Mouse (Mus musculus) neural tube, embryonic 14.5 days (tissue): Measurements from ENCODE around the gene Gal3st2c. TPM values are rescaled to one million over a fixed set of nuclear protein-coding genes. Genes with fewer than 3 reads are reported as not detected.
"Not testable (repeated sequence)": the region's sequence is repeated elsewhere in the genome, so short reads cannot be mapped to it uniquely, and the experiment has no call there.

ENCODE experiments used
- ATAC-seq: fragments of 200-750 bp; cut with Nextera tagmentation; 2 replicates; pipeline ENCODE4 v1.8.0; 2017; ENCODE audit warnings: low read depth, mild to moderate bottlenecking, moderate TSS enrichment, moderate library complexity
- H3K27ac ChIP-seq: fragments of 300-500 bp; sonication (generic); 2 replicates; pipeline ENCODE4 v1.5.1; 2014; ENCODE audit warnings: low read depth, mild to moderate bottlenecking, control low read depth, low read length, moderate library complexity, mixed read lengths
- H3K27me3 ChIP-seq: fragments of 300-500 bp; sonication (generic); 2 replicates; pipeline ENCODE4 v1.6.1; 2014; ENCODE audit warnings: low read length; ENCODE audit not compliant: control insufficient read depth, insufficient read depth
- H3K36me3 ChIP-seq: fragments of 300-500 bp; sonication (generic); 2 replicates; pipeline ENCODE4 v1.6.1; 2014; ENCODE audit warnings: low read length, mixed read lengths; ENCODE audit not compliant: control insufficient read depth, insufficient read depth
- H3K4me1 ChIP-seq: fragments of 300-500 bp; sonication (generic); 2 replicates; pipeline ENCODE4 v1.6.1; 2014; ENCODE audit warnings: low read length; ENCODE audit not compliant: control insufficient read depth, insufficient read depth
- H3K4me2 ChIP-seq: fragments of 300-500 bp; sonication (generic); 2 replicates; pipeline ENCODE4 v1.6.1; 2014; ENCODE audit warnings: mild to moderate bottlenecking, low read depth, low read length, control low read depth
- H3K4me3 ChIP-seq: fragments of 300-500 bp; sonication (generic); 2 replicates; pipeline ENCODE4 v1.5.1; 2014; ENCODE audit warnings: low read depth, low read length, control low read depth, mixed read lengths
- H3K9ac ChIP-seq: fragments of 300-500 bp; sonication (generic); replicated peaks from 2 replicates; pipeline ENCODE4 v1.6.1; 2014; ENCODE audit warnings: low read depth, mild to moderate bottlenecking, control low read depth, low read length, mixed read lengths
- H3K9me3 ChIP-seq: fragments of 300-500 bp; sonication (generic); 2 replicates; pipeline ENCODE4 v1.6.1; 2016; ENCODE audit warnings: low read length; ENCODE audit not compliant: control insufficient read depth
- WGBS: fragments of 180-500 bp; shearing (Covaris S2); extraction: QIAGEN DNeasy Blood & Tissue Kit; methylation state at CpG from one replicate; pipeline ENCODE4 v1.1.7; 2014; 5-methylcytosine and 5-hydroxymethylcytosine counted together
- polyA plus RNA-seq: library from polyadenylated mRNA; unstranded; fragments of >200 nt; fragmentation: Nextera tagmentation; extraction: Ambion mirVana; gene quantifications from 2 replicates; pipeline ENCODE4 v1.2.1, GENCODE M21; 2014

The Gal3st2c gene
- not detected in 2 replicates for polyA plus RNA-seq

DNA sequence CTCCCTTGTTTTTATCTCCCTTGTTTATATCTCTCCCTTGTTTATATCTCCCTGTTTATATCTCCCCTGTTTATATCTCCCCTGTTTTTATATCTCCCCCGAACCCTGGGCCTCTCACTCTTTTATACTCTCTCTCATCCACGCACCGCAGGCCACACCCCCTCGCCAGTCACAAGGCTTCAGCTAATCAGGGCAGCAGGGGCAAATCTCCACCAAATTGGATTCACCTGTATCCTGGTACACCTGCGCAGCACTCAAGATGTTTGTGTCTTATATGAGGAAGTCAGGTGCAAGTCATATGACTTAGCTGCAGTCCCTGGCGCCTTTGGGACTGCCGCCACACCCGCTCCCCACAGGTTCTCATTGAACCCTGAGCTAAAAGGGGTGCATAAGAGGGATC is at the start of gene Gal3st2c:
Gal3st2c (plus strand) TSS at position 301 of the 400 bp plus-strand sequence.
- H3K9ac ChIP-seq, ATAC-seq, H3K4me3 ChIP-seq, H3K36me3 ChIP-seq, H3K27ac ChIP-seq, H3K9me3 ChIP-seq, H3K4me2 ChIP-seq, H3K27me3 ChIP-seq, H3K4me1 ChIP-seq: not testable (repeated sequence)
- 90% methylated on average over 7 of the region's 8 CpGs for WGBS

DNA sequence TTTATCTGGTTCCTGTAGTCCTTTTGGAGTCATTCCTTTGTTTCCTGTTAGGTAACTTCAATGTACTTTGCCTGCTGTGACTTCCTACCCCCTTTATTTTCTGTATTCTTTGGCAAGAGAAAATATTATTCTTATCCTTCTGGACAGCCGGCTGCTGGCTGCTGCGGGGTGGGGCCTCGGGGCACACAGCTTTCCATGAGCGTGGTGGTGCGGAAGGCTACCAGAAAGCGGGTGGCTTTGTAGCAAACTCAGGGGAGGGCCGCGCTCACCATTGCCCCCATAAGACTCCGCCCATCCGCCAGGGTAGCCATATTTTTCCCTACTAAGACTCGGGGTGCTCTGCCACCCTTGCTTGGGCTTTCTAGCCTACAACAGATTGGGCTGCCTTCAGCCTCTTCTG is 41.2 kb upstream of the Gal3st2c start:
- H3K27ac ChIP-seq, H3K9me3 ChIP-seq, H3K4me2 ChIP-seq, H3K4me3 ChIP-seq, H3K36me3 ChIP-seq, H3K27me3 ChIP-seq, H3K9ac ChIP-seq, H3K4me1 ChIP-seq: not testable (repeated sequence)
- no CpG with 5 or more reads among the region's 11 CpGs for WGBS
- 0 out of 2 replicates have a peak, but pooled peaks have one; percentile 41 for ATAC-seq

DNA sequence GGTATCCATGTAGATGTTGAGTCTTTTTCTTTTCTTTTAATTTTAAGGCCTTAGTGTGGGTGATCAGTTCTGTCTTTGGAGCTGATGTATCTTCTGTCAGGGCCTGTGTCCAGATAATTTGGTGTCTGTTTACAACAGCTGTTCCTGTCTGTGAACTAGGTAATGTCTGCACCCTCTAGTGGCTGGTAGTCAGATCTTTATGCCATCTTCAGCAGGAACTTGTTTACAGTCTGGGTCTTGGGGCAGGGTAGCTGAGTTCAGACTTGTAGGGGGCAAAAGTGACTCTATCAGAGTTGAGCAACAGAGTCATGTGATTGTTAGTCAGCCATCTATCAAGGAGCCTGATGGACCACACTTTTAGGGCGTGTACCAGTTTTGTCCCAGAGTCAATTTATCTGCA is 23.8 kb upstream of the Gal3st2c start:
- not testable (repeated sequence) for H3K27ac ChIP-seq, H3K36me3 ChIP-seq, H3K9ac ChIP-seq, H3K27me3 ChIP-seq, H3K4me3 ChIP-seq, H3K4me1 ChIP-seq, ATAC-seq, H3K4me2 ChIP-seq, H3K9me3 ChIP-seq
- WGBS, result no CpG with 5 or more reads among the region's 1 CpGs

DNA sequence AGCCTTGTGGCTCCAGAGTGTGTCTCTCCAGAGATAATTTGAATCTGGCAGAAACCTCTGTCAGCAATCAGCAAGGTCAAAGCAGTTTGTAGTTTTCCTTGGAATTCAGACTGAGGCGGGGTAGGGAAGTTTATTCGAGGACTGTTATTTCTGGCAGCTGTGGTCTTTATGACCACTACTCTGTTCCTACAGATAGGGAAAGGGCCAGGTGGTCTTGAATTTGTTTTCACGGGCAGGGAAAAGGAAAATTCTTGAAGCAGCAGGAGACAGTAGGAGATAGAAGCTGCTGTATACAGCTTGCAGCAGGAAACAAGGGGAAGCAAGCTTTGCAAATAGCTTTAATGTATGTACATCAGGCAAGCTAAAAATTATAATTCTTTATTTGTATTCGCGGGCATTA is 19.9 kb upstream of the Gal3st2c start:
- H3K27me3 ChIP-seq, ATAC-seq, H3K4me1 ChIP-seq, H3K36me3 ChIP-seq, H3K9ac ChIP-seq, H3K4me3 ChIP-seq, H3K9me3 ChIP-seq, H3K4me2 ChIP-seq, H3K27ac ChIP-seq: not testable (repeated sequence)
- WGBS, result 46% methylated on average over 3 of the region's 5 CpGs

DNA sequence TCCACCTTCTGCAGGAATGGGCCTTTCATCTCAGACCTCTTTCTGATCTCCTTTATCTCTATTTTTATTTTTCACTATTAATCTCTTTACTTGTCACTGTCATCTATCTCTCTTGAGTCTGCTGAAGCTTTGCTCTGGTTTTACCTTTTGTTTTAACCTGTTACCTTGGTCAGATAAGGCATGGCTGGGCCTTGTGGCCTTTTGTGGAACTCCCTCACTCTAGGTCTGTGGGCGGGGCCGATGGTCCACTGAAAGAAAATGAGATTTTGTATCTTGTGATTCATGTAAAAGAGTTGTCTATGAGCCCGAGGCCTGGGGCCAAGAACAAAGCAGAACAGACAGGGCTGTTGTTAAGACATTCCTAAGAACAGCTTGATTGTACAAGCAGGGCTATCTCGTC is 19.5 kb upstream of the Gal3st2c start:
- H3K9me3 ChIP-seq, H3K4me2 ChIP-seq, ATAC-seq, H3K4me3 ChIP-seq, H3K27me3 ChIP-seq, H3K4me1 ChIP-seq, H3K36me3 ChIP-seq, H3K9ac ChIP-seq, H3K27ac ChIP-seq: not testable (repeated sequence)
- no CpG with 5 or more reads among the region's 4 CpGs for WGBS

DNA sequence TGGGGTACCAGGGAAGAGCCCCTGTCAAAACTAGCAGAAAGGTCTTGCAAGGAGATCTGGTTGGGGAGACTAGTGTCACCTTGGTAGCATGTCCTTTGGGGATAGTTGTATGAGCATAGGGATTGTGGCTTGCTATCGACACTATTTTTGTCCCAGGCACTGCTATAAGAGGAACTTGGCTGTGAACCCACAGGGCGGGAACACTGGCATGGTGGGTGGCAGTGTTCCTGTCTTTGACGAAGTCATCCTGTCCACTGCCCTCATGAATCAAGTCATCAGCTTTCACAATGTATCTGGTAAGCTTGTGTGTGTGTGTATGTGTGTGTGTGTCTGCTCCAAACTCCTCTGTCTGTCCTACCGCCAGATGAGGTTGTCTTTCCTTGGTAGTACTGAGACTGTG is 14.5 kb upstream of the Gal3st2c start:
- WGBS, result no CpG with 5 or more reads among the region's 4 CpGs
- not testable (repeated sequence) for H3K4me2 ChIP-seq, ATAC-seq, H3K36me3 ChIP-seq, H3K9ac ChIP-seq, H3K9me3 ChIP-seq, H3K4me1 ChIP-seq, H3K4me3 ChIP-seq, H3K27me3 ChIP-seq, H3K27ac ChIP-seq

DNA sequence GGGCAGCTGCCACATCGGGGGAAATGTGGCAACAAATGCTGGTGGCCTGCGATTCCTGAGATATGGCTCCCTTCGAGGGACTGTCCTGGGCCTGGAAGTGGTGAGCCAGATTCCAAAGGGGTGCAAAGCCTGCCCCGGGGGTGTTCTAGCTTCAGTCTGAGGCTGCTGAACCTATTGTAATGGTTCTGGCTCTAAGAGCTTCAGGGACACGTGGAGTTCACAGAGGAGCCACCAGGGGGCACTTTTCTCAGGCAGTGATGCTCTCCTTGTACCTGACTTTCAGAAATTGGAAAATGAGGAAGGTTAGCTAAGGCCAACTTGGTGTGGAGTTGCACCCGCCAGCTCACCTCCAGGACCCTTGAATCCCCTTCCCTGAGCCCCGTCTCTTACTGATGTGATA is 12.0 kb upstream of the Gal3st2c start:
- H3K9ac ChIP-seq, H3K27ac ChIP-seq, H3K4me2 ChIP-seq, H3K9me3 ChIP-seq, H3K4me3 ChIP-seq, H3K4me1 ChIP-seq, H3K36me3 ChIP-seq, H3K27me3 ChIP-seq: not testable (repeated sequence)
- peak; percentile 36; the same call in 1 of the 2 replicates for ATAC-seq
- no CpG with 5 or more reads among the region's 7 CpGs for WGBS

DNA sequence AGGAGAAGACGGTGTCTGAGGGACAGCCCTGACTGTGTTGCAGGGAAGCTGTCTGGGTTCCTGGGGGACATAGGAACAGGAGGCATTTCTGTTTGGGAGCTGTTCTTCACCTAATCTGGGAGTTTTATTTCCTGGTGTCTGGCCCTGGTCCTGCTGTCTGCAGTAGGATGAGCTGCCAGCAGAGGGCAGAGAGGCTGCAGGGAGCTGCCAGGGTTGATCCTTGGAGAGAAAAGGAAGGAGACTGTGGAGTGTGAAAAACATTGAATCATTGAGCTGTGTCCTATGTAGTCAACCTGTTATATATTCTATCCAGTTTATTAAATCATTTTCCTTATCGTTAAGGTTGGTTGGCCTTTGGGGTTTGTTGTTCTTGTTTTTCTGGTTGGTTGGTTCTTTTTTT is 9.4 kb upstream of the Gal3st2c start:
- peak; percentile 79; the same call in 1 of the 2 replicates for ATAC-seq
- not testable (repeated sequence) for H3K27me3 ChIP-seq, H3K4me3 ChIP-seq, H3K9ac ChIP-seq, H3K36me3 ChIP-seq, H3K4me1 ChIP-seq, H3K9me3 ChIP-seq, H3K4me2 ChIP-seq, H3K27ac ChIP-seq
- no CpG with 5 or more reads among the region's 2 CpGs for WGBS

DNA sequence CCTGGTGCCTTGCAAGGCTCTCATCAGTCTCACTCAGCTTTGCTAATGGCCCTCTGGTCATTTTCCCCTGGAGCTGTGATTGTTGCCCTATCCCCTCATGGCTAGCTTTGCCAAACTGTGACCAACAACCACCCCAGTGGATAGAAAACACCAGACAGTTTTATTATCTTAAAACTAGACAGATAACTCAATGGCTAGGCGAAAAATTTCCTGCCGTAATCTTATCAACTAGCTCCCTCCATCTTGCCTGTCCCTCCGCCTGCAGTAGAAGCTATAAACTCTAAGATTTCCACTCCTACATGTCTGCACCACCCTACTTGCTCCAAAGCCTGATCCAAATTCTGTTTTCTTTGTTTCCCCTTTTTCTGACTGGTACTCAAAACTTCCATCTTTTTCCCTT is 4.1 kb upstream of the Gal3st2c start:
- Histone ChIP-seq H3K27me3 (no peaks in the 10 kb centered on the region), H3K36me3 (no peaks in the 10 kb centered on the region), H3K9me3 (no peaks in the 10 kb centered on the region), H3K4me2 (no peak overlapping the region), H3K4me1 (no peaks in the 10 kb centered on the region), H3K9ac (no peak overlapping the region), H3K27ac (no peak overlapping the region), H3K4me3 (no peak overlapping the region)
- ATAC-seq, result no peak
- WGBS, result 91% methylated on average over 3 of the region's 3 CpGs

DNA sequence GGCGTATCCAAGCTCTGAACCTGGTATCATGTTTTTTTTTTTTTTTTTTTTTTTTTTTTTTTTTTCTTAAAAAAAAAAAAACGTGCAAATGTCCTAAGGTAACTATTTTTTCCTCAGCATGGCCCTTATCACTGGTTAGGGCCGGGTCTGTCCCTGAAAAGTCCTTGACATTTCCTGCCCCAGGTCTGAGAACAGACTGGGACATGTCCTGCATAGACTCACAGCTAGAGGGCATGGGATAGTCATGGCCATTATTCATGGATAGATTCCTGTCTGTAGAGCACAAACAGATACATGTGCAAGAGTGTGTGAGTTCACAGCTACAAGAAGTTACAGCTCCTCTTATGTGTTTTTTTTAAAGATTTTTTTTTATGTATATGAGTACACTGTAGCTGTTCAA is 1.5 kb upstream of the Gal3st2c start:
- Histone ChIP-seq H3K9me3 (no peaks in the 10 kb centered on the region), H3K9ac (no peak overlapping the region), H3K27ac (no peak overlapping the region), H3K4me1 (no peaks in the 10 kb centered on the region), H3K4me2 (no peak overlapping the region), H3K27me3 (no peaks in the 10 kb centered on the region), H3K4me3 (no peak overlapping the region), H3K36me3 (no peaks in the 10 kb centered on the region)
- no peak for ATAC-seq
- WGBS, result 83% methylated on average over 3 of the region's 3 CpGs
